In the genomic region with DNA sequence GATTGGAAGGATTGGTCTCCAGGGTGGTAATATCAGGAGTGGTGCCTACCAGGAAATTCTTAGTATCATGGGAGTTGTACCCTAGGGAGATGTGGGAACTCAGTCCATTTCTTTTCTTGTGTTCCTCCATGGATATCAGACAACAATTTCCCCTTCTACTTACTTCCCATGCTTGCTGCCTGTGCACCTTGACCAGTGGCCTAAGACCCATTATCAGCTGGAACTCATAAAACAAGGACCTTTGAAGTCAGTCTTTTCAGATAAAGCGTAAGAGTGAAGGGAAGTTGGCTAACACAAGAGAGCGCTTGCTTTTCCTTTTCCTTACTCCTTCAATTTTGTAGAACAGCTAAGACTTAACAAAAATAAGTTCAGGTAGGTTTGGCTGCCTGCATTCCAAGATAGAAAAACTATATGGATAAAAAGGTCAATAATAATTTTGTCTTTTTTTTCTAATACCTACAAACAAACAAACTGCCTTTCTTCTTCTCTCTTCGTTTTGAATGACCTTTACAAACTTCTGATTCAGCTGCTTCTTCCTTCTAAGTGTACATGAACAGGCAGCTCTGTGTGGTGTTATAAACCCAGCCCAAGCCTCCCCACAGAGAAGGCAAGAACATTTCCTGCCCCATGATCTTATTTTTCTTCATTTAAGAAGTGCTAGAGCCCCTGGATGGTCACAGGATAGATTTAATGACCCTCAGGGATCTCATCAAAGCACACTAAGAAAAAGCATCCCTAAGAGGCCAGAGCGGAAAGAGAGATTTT, we compare ENCODE assay signal across 22 mouse cellular contexts.
A peak's percentile ranks its signal among the peaks of the same experiment; 100 is the strongest.
DNase-seq lines count a peak whose midpoint lies in the region; ATAC-seq and TF ChIP-seq lines count a peak whose summit lies in the region.
"Had no signal": no experiment of that assay in that cellular context is flagged by ENCODE, and none has a peak within 500 bp of the region (broad histone marks: within the 10 kb centered on the region; RNA-seq: fewer than 3 reads in every experiment).

No protein-coding gene starts in this region.

- no peak for TF ChIP-seq CTCF in layer of hippocampus, adult 2 months (conservative IDR thresholded peaks at IDR 0.05)
- no peak for TF ChIP-seq CTCF in intestine, postnatal 0 days (IDR thresholded peaks at IDR 0.05; ENCODE audit: low read depth)

- H3K9me3 ChIP-seq in intestine, embryonic 15.5 days, result no peaks in the 10 kb centered on the region
- no peaks in the 10 kb centered on the region for H3K9me3 ChIP-seq in intestine, embryonic 16.5 days (ENCODE audit: control insufficient read depth, low read length)
- H3K9me3 ChIP-seq in intestine, postnatal 0 days (ENCODE audit: control insufficient read depth), result no peaks in the 10 kb centered on the region
- H3K9me3 ChIP-seq: G1E had no signal

- no peaks in the 10 kb centered on the region for H3K36me3 ChIP-seq in intestine, embryonic 15.5 days
- H3K36me3 ChIP-seq in intestine, embryonic 16.5 days (ENCODE audit: control insufficient read depth, insufficient read depth, low read length), result no peaks in the 10 kb centered on the region
- H3K36me3 ChIP-seq in intestine, postnatal 0 days (ENCODE audit: control insufficient read depth, insufficient read depth), result no peaks in the 10 kb centered on the region
- H3K36me3 ChIP-seq: G1E had no signal

- H3K4me2 ChIP-seq in intestine, embryonic 15.5 days (replicated peaks), result no peak overlapping the region
- H3K4me2 ChIP-seq in intestine, embryonic 16.5 days (ENCODE audit: low read depth, low read length), result no peak overlapping the region
- H3K4me2 ChIP-seq in intestine, postnatal 0 days (replicated peaks; ENCODE audit: low read depth), result no peak overlapping the region

- no peaks in the 10 kb centered on the region for H3K27me3 ChIP-seq in intestine, embryonic 15.5 days (replicated peaks)
- H3K27me3 ChIP-seq in intestine, embryonic 16.5 days (replicated peaks; ENCODE audit: control insufficient read depth, insufficient read depth, low read length), result no peaks in the 10 kb centered on the region
- no peaks in the 10 kb centered on the region for H3K27me3 ChIP-seq in intestine, postnatal 0 days (replicated peaks; ENCODE audit: control insufficient read depth, insufficient read depth, low read length)
- H3K27me3 ChIP-seq: CH12.LX had no signal

- WGBS in intestine, embryonic 15.5 days, result 65% methylated on average over 4 of the region's 4 CpGs
- 70% methylated on average over 4 of the region's 4 CpGs for WGBS in intestine, embryonic 16.5 days
- WGBS in intestine, postnatal 0 days, result 51% methylated on average over 4 of the region's 4 CpGs

- no peak overlapping the region for H3K9ac ChIP-seq in intestine, embryonic 15.5 days
- no peak overlapping the region for H3K9ac ChIP-seq in intestine, embryonic 16.5 days (ENCODE audit: low read depth, low read length)
- H3K9ac ChIP-seq in intestine, postnatal 0 days (ENCODE audit: low read depth, low read length), result no peak overlapping the region

- H3K4me1 ChIP-seq in intestine, embryonic 15.5 days (replicated peaks), result no peaks in the 10 kb centered on the region
- no peaks in the 10 kb centered on the region for H3K4me1 ChIP-seq in intestine, embryonic 16.5 days (ENCODE audit: control insufficient read depth, insufficient read depth, low read length)
- no peaks in the 10 kb centered on the region for H3K4me1 ChIP-seq in intestine, postnatal 0 days (replicated peaks; ENCODE audit: control insufficient read depth, insufficient read depth, low read length)

- H3K4me3 ChIP-seq in layer of hippocampus, adult 2 months, result no peak overlapping the region
- H3K4me3 ChIP-seq in intestine, embryonic 15.5 days (replicated peaks), result no peak overlapping the region
- H3K4me3 ChIP-seq in intestine, embryonic 16.5 days (ENCODE audit: low read length), result no peak overlapping the region
- no peak overlapping the region for H3K4me3 ChIP-seq in intestine, postnatal 0 days (ENCODE audit: low read depth, low read length)

- ATAC-seq in intestine, embryonic 15.5 days, result peak; percentile 47
- ATAC-seq in intestine, embryonic 16.5 days, result peak; percentile 77
- peak; percentile 75 for ATAC-seq in intestine, postnatal 0 days
- ATAC-seq in megakaryocyte, adult 5-6 weeks (ENCODE audit: poor library complexity, severe bottlenecking), result no peak
- ATAC-seq: activated CD4-positive, CD25-positive, alpha-beta regulatory T cell, adult 4 months; CD4-positive, CD25-positive, alpha-beta regulatory T cell, adult 4 months; Patski had no signal

- peak overlapping the region; percentile 55 for H3K27ac ChIP-seq in layer of hippocampus, adult 2 months
- no peak overlapping the region for H3K27ac ChIP-seq in intestine, embryonic 15.5 days
- no peak overlapping the region for H3K27ac ChIP-seq in intestine, embryonic 16.5 days (ENCODE audit: low read length)
- no peak overlapping the region for H3K27ac ChIP-seq in intestine, postnatal 0 days (ENCODE audit: low read depth, low read length)

- DNase-seq in layer of hippocampus, adult 2 months (ENCODE audit: low spot score in 2 of 2), result no peak
- no peak for DNase-seq in layer of hippocampus, postnatal 36 days
- no peak for DNase-seq in liver
- DNase-seq in heart, adult 9 months (ENCODE audit: low spot score in 2 of 2), result no peak
- DNase-seq: adrenal gland, adult 2 months; adrenal gland, adult 8-10 months; adrenal gland, postnatal 10 days; adrenal gland, postnatal 14 days; adrenal gland, postnatal 25 days; adrenal gland, postnatal 36 days; B cell, adult 2 months; cerebellum, adult 11 months; cerebellum, adult 11-12 months had no signal
